Mouse (Mus musculus) kidney, embryonic 16.5 days (tissue): ENCODE data around the gene Sec16a. TPM values are rescaled to one million over a fixed set of nuclear protein-coding genes. Genes with fewer than 3 reads are reported as not detected.
A peak's percentile ranks its signal among the peaks of the same experiment; 100 is the strongest.

Source experiments
- ATAC-seq: fragments of 200-750 bp; cut with Nextera tagmentation; 2 replicates; pipeline ENCODE4 v1.8.0; 2017; ENCODE audit warnings: moderate TSS enrichment; ENCODE audit not compliant: low FRiP score, low TSS enrichment
- H3K27ac ChIP-seq: fragments of 300-500 bp; sonication (generic); 2 replicates; pipeline ENCODE4 v1.5.1; 2014; ENCODE audit warnings: low read length
- H3K27me3 ChIP-seq: fragments of 300-500 bp; sonication (generic); 2 replicates; pipeline ENCODE4 v1.6.1; 2014; ENCODE audit warnings: low read length, control low read depth, mixed read lengths; ENCODE audit not compliant: insufficient read depth
- H3K36me3 ChIP-seq: fragments of 300-500 bp; sonication (generic); 2 replicates; pipeline ENCODE4 v1.6.1; 2014; ENCODE audit warnings: low read length, control low read depth, mixed read lengths; ENCODE audit not compliant: insufficient read depth
- H3K4me1 ChIP-seq: fragments of 300-500 bp; sonication (generic); 2 replicates; pipeline ENCODE4 v1.6.1; 2014; ENCODE audit warnings: low read length, control low read depth, mixed read lengths; ENCODE audit not compliant: insufficient read depth
- H3K4me2 ChIP-seq: fragments of 300-500 bp; sonication (generic); replicated peaks from 2 replicates; pipeline ENCODE4 v1.6.1; 2014; ENCODE audit warnings: low read depth, low read length
- H3K4me3 ChIP-seq: fragments of 300-500 bp; sonication (generic); 2 replicates; pipeline ENCODE4 v1.5.1; 2014; ENCODE audit warnings: mild to moderate bottlenecking, low read length
- H3K9ac ChIP-seq: fragments of 300-500 bp; sonication (generic); replicated peaks from 2 replicates; pipeline ENCODE4 v1.6.1; 2014; ENCODE audit warnings: low read length
- H3K9me3 ChIP-seq: fragments of 300-500 bp; sonication (generic); 2 replicates; pipeline ENCODE4 v1.6.1; 2016; ENCODE audit warnings: low read length, control low read depth
- WGBS: fragments of 180-500 bp; shearing (Covaris S2); extraction: QIAGEN DNeasy Blood & Tissue Kit; methylation state at CpG from one replicate; pipeline ENCODE4 v1.1.7; 2014; 5-methylcytosine and 5-hydroxymethylcytosine counted together
- polyA plus RNA-seq: library from polyadenylated mRNA; unstranded; fragments of >200 nt; fragmentation: Nextera tagmentation; extraction: Ambion mirVana; gene quantifications from 2 replicates; pipeline ENCODE4 v1.2.1, GENCODE M21; 2015

The Sec16a gene
- polyA plus RNA-seq, 1 experiment from 2014 or later = 27.6 TPM

DNA sequence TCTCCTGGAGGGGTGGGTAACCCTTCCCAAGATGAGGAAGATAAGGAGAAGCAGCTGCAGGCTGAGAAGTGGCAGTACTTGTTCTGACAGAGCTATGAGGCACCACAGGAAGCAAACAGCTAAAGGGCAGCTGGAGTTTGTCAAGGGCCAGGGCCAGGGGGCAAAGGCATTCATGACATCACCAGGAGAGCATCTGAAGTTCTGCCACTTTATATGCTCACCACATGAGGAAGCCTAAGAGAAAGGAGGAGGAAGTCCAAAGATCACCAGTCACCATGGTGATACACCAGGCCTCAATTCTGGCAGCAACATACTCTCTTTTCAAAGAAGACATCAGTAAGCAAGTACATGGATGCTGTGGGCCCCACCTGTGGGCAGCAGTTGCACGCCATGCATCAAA is 21.9 kb downstream of the Sec16a start:
- WGBS = 89% methylated on average over 1 of the region's 1 CpGs
- ATAC-seq = peak; percentile 42; the same call in 1 of the 2 replicates
- Histone ChIP-seq H3K9me3 (no peaks in the 10 kb centered on the region), H3K4me1 (no peaks in the 10 kb centered on the region), H3K27ac (no peak overlapping the region), H3K36me3 (peaks cover 82% of the 10 kb centered on the region), H3K4me3 (no peak overlapping the region), H3K27me3 (no peaks in the 10 kb centered on the region), H3K9ac (no peak overlapping the region), H3K4me2 (no peak overlapping the region)

DNA sequence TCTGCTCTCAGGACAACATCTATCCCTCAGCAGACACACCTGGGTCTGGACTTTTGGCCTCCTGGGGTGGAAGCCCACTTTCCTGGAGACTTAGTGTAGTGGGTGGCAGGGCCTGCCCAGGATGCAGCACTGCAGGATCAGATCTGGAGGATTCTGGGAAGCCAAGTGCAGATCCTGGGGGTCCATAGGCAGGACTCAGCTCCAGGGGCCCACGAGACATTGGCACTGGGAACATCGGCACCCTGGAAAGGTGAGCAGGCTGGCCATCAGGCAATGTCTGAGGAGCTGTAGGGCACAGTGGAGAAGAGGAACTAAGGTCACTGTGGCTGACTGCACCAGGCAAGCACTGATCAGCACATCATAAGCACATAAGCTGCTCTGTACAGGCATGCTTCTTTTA is 23.0 kb downstream of the Sec16a start:
- H3K27ac ChIP-seq = no peak overlapping the region
- H3K4me2 ChIP-seq = no peak overlapping the region
- no peaks in the 10 kb centered on the region for H3K27me3 ChIP-seq
- H3K4me1 ChIP-seq = no peaks in the 10 kb centered on the region
- no peak overlapping the region for H3K4me3 ChIP-seq
- ATAC-seq = no peak
- WGBS = 100% methylated on average over 2 of the region's 2 CpGs
- no peak overlapping the region for H3K9ac ChIP-seq
- H3K36me3 ChIP-seq = peaks cover 83% of the 10 kb centered on the region
- H3K9me3 ChIP-seq = no peaks in the 10 kb centered on the region

GRCm38 (mm10) chr2:26418120-26418519 is 26.9 kb downstream of the Sec16a start:
- H3K4me1 ChIP-seq = no peaks in the 10 kb centered on the region
- no peak overlapping the region for H3K4me2 ChIP-seq
- no peak overlapping the region for H3K27ac ChIP-seq
- no peak for ATAC-seq
- H3K27me3 ChIP-seq = no peaks in the 10 kb centered on the region
- H3K9me3 ChIP-seq = no peaks in the 10 kb centered on the region
- WGBS = 86% methylated on average over 1 of the region's 1 CpGs
- peaks cover 73% of the 10 kb centered on the region for H3K36me3 ChIP-seq
- no peak overlapping the region for H3K9ac ChIP-seq
- H3K4me3 ChIP-seq = no peak overlapping the region

DNA sequence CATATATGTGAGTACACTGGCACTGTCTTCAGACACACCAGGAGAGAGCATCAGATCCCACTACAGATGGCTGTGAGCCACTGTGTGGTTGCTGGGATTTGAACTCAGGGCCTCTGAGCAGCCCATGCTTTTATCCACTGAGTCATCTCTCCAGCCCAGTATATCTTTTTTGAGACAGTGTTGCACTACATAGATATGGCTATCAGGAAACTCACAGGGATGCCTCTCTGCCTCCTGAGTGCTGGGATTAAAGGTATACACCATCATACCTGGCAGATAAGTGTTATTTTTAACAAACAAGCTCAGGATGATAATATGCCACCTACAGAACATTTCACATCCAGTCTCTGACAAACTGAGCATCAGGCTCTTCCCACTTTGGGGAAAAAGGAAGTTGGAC is 27.9 kb downstream of the Sec16a start:
- H3K4me2 ChIP-seq = no peak overlapping the region
- H3K36me3 ChIP-seq = peaks cover 67% of the 10 kb centered on the region
- no peaks in the 10 kb centered on the region for H3K9me3 ChIP-seq
- H3K27me3 ChIP-seq = no peaks in the 10 kb centered on the region
- H3K4me3 ChIP-seq = no peak overlapping the region
- ATAC-seq = no peak
- no peaks in the 10 kb centered on the region for H3K4me1 ChIP-seq
- no peak overlapping the region for H3K27ac ChIP-seq
- H3K9ac ChIP-seq = no peak overlapping the region

DNA sequence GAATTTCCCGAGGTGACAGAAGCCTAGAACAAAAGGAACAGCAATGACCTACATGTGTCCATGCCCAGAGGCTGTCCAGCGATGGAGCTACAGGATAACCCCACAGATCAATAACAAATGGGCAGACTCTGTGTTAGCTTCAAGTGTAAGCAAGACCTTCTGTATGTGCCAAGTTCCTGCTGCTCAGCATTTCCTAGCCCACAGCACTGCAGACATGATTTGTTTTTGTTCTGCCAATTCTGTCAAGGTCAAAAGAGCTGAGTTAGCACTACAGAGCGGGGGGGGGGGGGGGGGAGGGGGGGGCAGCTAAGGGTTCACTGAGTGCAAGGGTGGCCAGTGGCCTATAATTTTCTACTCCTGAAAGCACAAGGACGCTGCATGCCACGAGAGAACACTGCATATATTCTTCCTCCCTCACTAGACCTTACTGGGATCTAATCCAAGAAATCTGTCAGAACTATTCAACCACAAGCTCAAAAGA is 34.0 kb downstream of the Sec16a start:
- Histone ChIP-seq H3K36me3 (peaks cover 41% of the 10 kb centered on the region), H3K27ac (no peak overlapping the region), H3K4me3 (no peak overlapping the region), H3K27me3 (no peaks in the 10 kb centered on the region), H3K9me3 (no peaks in the 10 kb centered on the region), H3K9ac (no peak overlapping the region), H3K4me1 (peaks cover 28% of the 10 kb centered on the region), H3K4me2 (no peak overlapping the region)
- 52% methylated on average over 5 of the region's 5 CpGs for WGBS
- ATAC-seq = no peak

DNA sequence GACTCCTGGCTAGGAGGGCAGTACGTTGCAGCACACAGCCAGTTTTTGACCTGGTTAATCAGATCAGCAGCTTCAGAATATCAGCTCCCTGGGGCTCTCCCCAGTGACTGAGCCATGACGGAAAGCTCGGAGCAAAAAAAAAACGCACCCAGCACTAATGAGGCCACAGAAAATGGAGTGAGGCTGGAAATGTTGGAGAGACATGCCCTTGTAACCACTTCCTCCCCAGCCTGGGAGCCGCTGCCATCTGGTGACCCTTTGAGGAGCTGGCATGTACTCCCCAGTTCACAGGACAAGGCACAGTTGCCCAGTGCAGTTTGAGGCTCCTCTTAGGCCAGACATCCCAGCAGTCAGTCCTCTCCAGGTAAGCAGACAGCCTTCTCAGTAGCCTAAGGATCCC is 34.9 kb downstream of the Sec16a start:
- 70% methylated on average over 5 of the region's 5 CpGs for WGBS
- peaks cover 33% of the 10 kb centered on the region for H3K36me3 ChIP-seq
- no peaks in the 10 kb centered on the region for H3K27me3 ChIP-seq
- peaks cover 34% of the 10 kb centered on the region for H3K4me1 ChIP-seq
- H3K9me3 ChIP-seq = no peaks in the 10 kb centered on the region
- H3K27ac ChIP-seq = no peak overlapping the region
- H3K9ac ChIP-seq = no peak overlapping the region
- H3K4me3 ChIP-seq = no peak overlapping the region
- ATAC-seq = no peak
- no peak overlapping the region for H3K4me2 ChIP-seq

DNA sequence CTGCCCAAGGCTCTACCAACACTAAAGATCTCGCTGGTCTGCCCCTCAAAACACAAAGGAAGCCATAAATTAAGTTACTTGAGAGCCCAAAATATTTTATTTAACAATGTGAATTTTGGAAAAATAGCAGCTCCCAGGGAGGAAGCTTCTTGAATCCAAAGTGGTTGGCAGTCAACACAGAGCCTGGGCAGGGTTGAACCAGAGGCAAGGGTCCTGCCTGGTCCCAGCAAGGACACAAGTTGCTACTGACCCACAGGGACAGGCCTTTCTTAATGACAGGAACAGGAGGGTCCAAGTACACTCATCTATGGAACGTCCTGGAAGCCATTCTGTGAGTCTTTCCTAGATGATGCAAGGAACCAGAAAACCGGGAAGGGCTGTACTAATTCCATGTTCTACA is 35.7 kb downstream of the Sec16a start:
- Histone ChIP-seq H3K4me2 (peak overlapping the region; percentile 75; the same call in 1 of the 2 replicates), H3K36me3 (peaks cover 30% of the 10 kb centered on the region)

DNA sequence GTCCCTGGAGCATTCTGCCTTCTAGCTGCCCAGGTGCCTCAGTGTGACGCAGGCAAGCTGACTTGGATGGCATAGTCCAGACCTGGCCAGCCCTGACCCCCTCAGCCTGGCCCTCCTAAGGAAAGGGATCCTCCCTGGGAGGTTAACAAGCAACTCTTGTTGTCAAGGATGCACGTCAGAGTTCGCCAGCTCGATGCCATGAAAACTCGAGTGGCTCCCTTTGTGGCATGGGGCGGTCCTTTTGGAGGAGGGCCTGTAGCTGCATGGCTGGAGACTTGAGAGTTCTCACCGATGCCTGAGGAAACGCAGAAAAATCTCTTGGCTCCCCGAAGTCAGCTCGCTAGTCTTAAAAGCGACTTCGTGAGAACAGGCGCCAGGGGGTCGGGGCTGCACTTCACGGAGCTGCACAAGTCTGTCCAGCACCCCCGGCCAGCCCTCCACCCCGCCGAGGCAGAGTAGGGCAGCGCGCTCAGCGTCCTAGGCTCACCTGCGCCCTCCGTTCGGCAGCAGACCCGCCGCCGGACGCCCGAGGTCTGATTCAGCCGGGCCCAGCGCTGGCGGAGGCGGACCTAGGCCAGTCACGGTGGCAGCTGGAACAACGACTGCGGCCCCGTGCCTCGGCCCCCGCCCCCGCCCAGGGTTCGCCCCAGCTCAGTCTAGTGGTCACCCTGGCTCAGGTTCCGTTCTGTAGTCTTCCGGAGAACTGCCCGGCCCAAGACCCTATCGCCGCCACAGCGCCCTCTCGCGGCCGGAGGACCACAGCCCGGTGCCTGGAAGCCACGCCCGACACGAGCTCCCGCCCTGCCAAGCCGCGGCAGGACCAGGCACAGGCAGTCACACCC is 36.3 kb downstream of the Sec16a start, which contains the start of gene Inpp5e:
Inpp5e (minus strand) TSS at position 689 of the 842 bp plus-strand sequence.
- peak within 1 kb of the TSS; percentile 91 for H3K4me3 ChIP-seq
- H3K9me3 ChIP-seq = no peaks in the 10 kb centered on the region
- H3K4me1 ChIP-seq = peaks cover 36% of the 10 kb centered on the region
- H3K27ac ChIP-seq = peak within 1 kb of the TSS; percentile 85
- H3K9ac ChIP-seq = peak within 1 kb of the TSS; percentile 93
- peaks cover 24% of the 10 kb centered on the region for H3K36me3 ChIP-seq
- peak; percentile 97 for ATAC-seq
- under 1% methylated on average over 57 of the region's 57 CpGs for WGBS
- no peaks in the 10 kb centered on the region for H3K27me3 ChIP-seq
- peak within 1 kb of the TSS; percentile 75 for H3K4me2 ChIP-seq

More for the DNA sequence above, 35.7 kb downstream of the Sec16a start:
- H3K4me1 ChIP-seq = peaks cover 36% of the 10 kb centered on the region
- H3K27ac ChIP-seq = no peak overlapping the region
- no peaks in the 10 kb centered on the region for H3K27me3 ChIP-seq
- H3K9me3 ChIP-seq = no peaks in the 10 kb centered on the region
- 0 out of 2 replicates have a peak overlapping the region, but pooled peaks have one; percentile 1 for H3K9ac ChIP-seq
- no peak; the same call in 1 of the 2 replicates for ATAC-seq
- H3K4me3 ChIP-seq = peak overlapping the region; percentile 91
- 62% methylated on average over 3 of the region's 3 CpGs for WGBS

DNA sequence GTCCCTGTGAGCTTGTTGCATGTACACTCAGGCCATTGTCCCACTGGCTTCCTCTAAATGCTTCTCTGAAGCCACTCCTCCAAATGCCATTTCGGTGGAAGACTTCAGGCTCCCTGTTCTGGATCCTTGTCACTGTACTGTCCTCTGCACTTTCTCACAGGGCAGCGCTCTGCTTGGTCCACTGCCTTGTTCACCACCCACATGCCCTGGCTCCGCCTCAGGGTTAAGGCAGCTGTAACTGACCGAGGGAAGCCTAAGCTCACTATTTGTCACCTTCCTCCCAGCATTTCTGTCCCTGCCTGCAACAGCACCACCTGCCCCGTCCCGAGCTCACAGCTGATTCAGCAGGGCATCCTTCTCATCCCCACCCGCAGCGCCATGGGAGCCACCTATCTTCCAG is 41.7 kb downstream of the Sec16a start:
- Histone ChIP-seq H3K36me3 (peaks cover 36% of the 10 kb centered on the region), H3K9ac (no peak overlapping the region), H3K4me3 (no peak overlapping the region), H3K9me3 (no peaks in the 10 kb centered on the region), H3K4me2 (no peak overlapping the region), H3K27ac (no peak overlapping the region), H3K4me1 (peaks cover 31% of the 10 kb centered on the region), H3K27me3 (no peaks in the 10 kb centered on the region)
- no peak for ATAC-seq
- WGBS = 63% methylated on average over 8 of the region's 8 CpGs

DNA sequence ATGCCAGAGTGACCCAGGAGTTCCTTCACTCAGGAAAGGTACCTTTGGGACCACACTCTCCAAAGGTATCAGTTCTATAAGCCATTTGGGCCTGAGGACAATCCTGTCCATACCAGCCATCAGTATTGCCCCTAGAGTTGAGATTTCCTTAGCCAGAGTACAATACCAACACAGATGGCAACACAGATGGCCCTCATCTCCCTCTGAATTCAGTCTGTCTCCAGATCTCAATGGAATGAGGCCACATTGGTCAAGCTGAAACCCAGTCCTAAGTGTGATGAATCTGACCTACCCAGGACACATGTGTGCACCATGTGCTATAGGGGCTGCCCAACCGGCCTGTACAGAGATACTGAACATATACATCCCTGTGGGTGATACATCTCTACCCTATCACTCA is 42.8 kb downstream of the Sec16a start:
- ATAC-seq = no peak
- no peaks in the 10 kb centered on the region for H3K27me3 ChIP-seq
- 83% methylated on average over 1 of the region's 1 CpGs for WGBS
- H3K9me3 ChIP-seq = no peaks in the 10 kb centered on the region
- no peak overlapping the region for H3K27ac ChIP-seq
- peaks cover 44% of the 10 kb centered on the region for H3K36me3 ChIP-seq
- no peak overlapping the region for H3K4me3 ChIP-seq
- H3K4me1 ChIP-seq = peaks cover 20% of the 10 kb centered on the region
- no peak overlapping the region for H3K9ac ChIP-seq
- H3K4me2 ChIP-seq = no peak overlapping the region
